Mouse (Mus musculus) inflammation-experienced regulatory T-cells, adult 6 months (primary cell): ENCODE results near the gene Map7. TPM values are rescaled to one million over a fixed set of nuclear protein-coding genes. Genes with fewer than 3 reads are reported as not detected.

ENCODE experiments used
- ATAC-seq: one replicate; pipeline ENCODE4 v1.8.0; 2017
- polyA plus RNA-seq, 3 experiments: library from polyadenylated mRNA; unstranded; fragments of 100-300 nt; shearing (Covaris generic); gene quantifications; one replicate each; pipeline ENCODE4 v1.2.1; 2017

Gene Map7
- polyA plus RNA-seq = 1 to 10 TPM; 2.0 to 6.1 (median 5.4) TPM

GRCm38 (mm10) chr10:20148130-20148772 lies at the start of gene Map7:
Gene Map7, plus strand, starts transcription at chr10:20148471.
- ATAC-seq = peak; percentile 6

DNA sequence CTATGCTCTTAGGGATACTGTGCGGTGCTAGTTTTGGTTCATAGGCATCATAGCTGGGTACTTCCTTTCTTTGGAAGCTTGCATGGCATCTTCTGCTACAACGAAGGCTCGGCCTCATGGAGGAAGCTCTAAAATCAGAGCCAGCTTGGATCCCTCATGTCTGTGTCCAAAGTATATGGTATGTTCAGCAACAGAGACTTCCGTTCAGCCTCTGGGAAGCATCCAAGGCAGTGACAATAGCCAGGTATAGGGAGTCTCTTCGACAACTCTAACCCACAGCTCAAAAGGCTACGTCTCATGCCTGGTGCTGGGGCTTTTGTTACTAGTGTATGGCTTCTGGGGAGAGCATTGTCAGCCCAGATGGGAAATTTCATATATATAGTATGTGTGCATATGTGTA lies 46.8 kb upstream of the Map7 start:
- no peak for ATAC-seq

DNA sequence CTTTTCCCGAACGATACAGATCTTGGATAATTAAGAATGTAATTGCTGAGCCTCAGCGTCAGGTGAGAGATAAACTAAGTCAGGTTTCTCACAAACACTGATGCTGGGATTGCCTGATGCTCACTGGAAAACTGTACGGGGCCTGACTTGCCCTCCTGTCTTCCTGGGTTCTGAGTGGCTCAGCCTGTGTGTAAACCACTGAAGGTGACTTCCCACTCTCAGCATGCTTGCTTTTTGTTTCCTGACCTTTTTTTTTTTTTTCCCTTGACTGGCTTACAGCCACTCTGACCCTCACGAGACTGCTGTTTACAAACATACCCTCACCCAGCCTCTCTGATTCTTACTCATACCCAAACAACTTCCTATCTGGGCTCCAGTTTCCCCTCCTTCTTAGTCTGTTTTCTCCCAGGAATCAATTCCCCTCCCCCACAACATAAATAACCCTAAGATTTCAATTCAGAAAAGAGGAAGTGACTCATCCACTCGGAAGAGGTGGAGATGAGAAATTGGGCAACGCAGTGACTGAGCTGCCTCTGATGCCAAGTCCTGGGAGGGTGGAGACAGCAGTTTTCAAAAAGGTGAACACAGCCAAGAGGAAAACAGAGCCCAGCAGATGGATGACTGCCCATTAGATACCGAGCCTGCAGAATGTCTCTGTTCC lies 43.9 kb upstream of the Map7 start:
- peak; percentile 77 for ATAC-seq

GRCm38 (mm10) chr10:20105575-20105974 lies 42.7 kb upstream of the Map7 start:
- no peak for ATAC-seq

- no peak for ATAC-seq
These were observed 41.2 kb upstream of the Map7 start for GRCm38 (mm10) chr10:20107031-20107430.

DNA sequence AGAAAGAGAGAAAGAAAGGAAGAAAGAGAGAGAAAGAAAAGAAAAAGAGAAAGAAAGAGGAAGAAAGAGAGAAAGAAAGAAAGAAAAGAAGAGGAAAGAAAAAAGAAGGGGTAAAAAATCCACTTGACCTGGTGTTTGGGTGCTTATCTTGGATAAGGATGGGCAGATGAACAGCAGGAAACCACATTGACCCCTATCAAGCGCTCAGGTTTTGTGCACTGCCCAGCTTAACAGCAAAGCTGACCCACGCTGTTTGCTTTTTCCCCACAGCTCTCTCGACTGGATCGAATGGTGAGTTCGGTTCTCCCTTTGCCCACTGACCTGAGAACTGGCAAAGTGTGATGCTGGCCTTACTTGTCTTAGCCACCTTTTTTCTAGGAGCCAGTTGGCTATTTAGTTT lies 36.8 kb upstream of the Map7 start:
- no peak for ATAC-seq

DNA sequence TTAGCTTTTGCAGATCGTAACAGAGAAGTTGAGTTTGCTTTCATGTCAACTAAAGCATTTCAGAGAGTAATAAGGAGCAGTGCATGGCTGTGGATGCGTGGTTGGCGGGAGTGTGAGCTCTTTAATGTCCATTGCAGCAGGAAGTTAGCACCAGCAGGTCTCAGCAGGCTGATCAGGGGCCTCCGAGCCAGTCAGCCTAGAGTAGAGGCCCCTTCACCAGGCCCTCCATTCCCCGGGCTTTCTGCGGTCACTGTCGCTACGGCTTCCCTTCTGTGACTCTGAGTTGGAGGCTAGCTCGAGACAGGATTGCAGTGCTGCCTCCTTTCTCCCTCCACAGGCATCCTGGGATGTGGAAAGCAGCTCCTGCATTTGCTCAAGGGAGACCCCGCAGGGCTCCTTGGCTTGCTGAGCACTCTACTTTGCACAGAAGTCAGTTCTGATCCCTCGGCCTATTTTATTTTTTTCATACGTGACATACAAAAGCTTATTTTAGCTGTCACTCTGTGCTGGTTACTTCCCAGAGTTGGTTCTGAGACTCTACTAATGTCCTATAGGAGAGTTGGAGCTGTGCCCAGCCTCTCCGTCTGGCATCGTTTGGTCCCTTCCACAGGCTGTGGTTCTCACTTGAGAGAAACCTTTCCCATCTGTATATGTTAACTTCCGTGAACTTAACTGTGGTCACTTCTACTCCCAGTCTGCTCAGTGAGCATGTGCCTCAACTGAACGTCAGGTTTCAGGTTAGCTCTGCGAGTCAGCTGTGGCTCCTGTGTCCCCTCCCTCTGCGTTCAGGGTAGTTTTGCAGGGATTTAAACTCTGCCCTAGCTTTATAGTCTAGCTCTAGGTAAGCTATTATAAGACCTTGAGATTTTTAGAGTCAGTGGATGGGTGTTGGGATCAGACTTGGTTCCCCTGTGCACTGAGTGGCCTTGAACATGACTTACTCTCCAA lies 36.0 kb upstream of the Map7 start:
- no peak for ATAC-seq

- ATAC-seq = peak; percentile 76
These were observed 28.5 kb upstream of the Map7 start for GRCm38 (mm10) chr10:20119504-20120425.

DNA sequence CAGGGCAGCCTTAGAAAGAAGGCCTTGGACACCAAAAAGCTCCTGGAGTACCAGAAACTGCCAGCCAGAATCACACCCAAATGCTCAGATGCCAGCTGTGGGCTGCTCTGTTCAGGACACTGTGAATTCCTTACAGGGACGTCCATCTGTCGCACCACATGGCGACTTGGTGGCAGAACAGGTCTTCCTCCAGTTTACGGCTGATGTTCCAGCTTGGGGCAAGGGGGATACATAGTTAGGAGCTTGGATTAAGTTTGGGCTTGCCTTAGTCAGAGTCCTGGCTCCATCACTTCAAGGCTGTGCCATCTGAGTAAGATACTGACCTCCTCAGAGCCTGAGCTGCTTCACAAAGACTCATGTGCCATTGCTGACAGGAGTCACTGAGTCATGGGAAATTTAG lies 26.3 kb upstream of the Map7 start:
- ATAC-seq = no peak

DNA sequence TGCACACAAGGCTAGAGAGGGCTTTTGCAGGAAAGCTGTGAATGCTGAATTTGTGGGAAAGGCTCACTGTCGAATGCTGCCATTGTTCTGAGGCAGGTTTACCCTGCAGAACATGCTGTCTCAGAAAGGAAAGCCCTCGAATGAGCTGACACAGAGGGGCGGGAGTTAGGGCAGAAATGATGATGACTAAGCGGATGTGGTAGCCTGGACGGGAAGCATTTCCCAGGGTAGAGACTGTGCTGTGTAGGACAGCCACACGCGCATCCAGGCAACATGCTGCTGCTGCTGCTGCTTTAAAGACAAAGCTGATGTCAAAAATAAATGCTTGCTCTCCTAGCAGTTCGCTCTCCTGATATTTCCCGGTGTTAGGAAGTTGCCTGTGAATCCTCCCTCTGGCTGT lies 24.9 kb upstream of the Map7 start:
- peak; percentile 63 for ATAC-seq

- ATAC-seq = no peak
These were observed 23.7 kb upstream of the Map7 start for GRCm38 (mm10) chr10:20124576-20124975.

DNA sequence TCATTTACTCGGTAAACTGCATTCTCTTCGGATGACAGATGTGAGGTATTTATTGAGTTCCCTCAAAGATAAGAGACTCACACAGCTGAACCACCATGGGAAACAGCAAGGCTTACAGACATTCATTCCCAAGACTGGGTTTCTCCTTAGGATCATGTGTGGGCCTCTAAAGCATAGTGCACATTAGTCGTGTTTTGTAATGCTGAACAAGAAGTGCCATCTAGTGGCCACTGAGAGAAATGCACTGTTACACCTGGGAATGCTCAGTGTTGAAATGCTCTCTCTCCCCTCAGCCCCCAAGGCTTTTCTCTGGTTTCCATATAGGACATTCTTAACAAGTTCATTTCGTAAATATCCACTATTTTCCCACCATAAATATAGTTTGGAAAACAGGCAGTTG lies 23.0 kb upstream of the Map7 start:
- ATAC-seq = peak; percentile 56

GRCm38 (mm10) chr10:20132933-20133652 lies 15.2 kb upstream of the Map7 start:
- no peak for ATAC-seq

DNA sequence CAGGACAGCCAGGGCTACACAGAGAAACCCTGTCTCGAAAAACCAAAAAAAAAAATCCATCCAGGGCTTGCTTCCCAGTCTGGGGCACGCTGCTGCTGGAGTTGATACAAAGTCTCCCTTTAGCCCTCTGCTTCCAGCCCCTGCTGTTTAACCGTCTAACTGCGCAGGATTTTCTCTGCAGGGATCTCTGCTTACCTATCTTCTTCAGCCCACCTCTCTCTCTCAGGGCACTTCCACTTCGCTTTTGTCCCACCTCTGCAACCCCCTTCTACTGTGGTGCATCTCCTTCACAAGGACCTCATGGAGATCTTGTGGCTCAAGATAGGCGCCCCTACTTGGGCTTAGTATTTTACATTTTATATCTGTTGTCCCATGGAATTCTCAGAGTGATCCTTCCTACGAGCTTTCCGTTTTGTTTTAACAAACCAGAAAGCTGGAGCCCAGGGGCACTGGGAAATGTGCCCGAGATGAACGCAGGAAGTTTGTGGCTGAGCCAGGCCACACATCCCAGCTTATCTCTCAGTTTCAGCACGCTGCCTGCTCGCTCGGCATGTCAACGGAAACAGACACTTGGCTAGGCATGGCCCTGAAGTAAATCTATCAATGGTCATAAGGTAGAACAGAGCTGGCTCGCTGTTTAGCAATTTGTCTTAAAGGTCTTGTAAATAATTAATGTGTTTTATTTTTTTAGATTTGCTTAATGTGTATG lies 12.8 kb upstream of the Map7 start:
- ATAC-seq = no peak

- no peak for ATAC-seq
These were observed 11.8 kb upstream of the Map7 start for GRCm38 (mm10) chr10:20136505-20136904.

- ATAC-seq = no peak
These were observed 6.9 kb upstream of the Map7 start for GRCm38 (mm10) chr10:20141376-20141775.

GRCm38 (mm10) chr10:20148773-20149120 lies 476 bp downstream of the Map7 start:
- peak; percentile 74 for ATAC-seq

DNA sequence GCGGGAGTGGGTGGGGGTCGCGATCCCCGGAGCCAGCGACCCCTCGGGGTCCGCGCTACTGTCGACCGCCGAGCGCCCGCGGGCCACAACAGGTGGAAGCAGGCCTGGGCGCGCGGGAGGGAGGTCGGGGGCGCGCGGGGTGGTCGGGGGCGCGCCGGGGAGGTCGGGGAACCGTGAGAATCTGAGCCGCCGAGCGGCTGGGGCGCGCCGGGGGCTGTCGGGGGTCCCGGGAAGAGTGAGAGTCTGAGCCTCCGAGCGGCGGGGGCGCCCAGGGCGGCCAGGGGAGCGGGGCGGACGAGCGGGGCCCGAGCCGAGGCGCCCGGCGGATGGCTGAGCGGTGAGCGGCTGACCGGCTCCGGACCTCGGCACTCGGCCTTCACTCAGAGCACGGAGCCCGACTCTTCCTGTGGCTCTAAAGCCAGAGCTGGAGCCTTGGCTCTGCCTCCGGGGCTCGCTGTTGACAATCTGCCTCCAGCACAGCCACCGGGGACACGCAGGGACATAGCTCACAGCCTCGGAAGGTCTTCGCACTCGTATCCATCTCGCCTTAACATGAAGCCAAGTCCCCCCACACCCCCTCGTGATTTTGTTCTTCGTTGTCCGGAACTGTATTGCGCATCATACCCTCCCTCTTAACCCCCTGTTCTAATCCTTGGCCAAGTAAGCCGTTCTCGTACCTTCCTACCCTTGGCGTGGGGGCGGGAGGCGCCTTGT lies 1.0 kb downstream of the Map7 start:
- ATAC-seq = peak; percentile 41

DNA sequence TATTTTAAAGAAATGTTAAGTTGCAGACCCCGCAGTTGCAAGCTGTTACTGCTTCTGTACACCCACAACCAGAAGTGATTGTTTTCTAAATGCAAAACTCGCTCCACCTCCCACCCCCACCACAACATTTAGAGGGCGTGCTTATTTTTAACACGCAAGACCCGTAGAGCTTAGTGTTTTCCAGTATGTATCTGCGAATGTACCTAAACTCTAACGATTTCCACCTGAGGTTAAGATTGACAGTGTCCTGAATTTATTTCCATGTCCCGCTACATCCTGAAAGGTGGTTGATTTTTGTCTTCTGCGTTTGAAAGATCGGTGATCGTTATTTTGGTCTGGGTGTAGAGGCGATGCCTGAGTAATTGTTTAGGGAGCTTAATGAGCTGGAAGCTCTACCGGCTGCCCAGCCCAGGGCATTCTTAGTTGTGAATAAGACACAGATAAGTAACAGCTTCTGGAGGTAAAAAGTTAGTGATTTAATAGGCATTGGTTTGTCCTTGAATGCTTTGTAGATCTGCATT lies 1.6 kb downstream of the Map7 start:
- no peak for ATAC-seq

GRCm38 (mm10) chr10:20152131-20152530 lies 3.9 kb downstream of the Map7 start:
- ATAC-seq = no peak
